Mouse (Mus musculus) stomach, embryonic 14.5 days (tissue): ENCODE results near the gene Eya2. TPM values are rescaled to one million over a fixed set of nuclear protein-coding genes. Genes with fewer than 3 reads are reported as not detected.
A peak's percentile ranks its signal among the peaks of the same experiment; 100 is the strongest.

ENCODE experiments used
- ATAC-seq: fragments of 200-750 bp; cut with Nextera tagmentation; 2 replicates; pipeline ENCODE4 v1.8.0; 2017; ENCODE audit warnings: low read depth, moderate TSS enrichment; ENCODE audit not compliant: insufficient number of reproducible peaks, insufficient read depth, low FRiP score
- H3K27ac ChIP-seq: fragments of 300-500 bp; sonication (generic); 2 replicates; pipeline ENCODE4 v1.5.1; 2014; ENCODE audit warnings: mild to moderate bottlenecking, low read length, moderate library complexity, mixed read lengths
- H3K27me3 ChIP-seq: fragments of 300-500 bp; sonication (generic); 2 replicates; pipeline ENCODE4 v1.6.1; 2014; ENCODE audit warnings: low read length, control low read depth, mixed read lengths; ENCODE audit not compliant: control insufficient read depth, insufficient read depth
- H3K36me3 ChIP-seq: fragments of 300-500 bp; sonication (generic); 2 replicates; pipeline ENCODE4 v1.6.1; 2014; ENCODE audit warnings: mild to moderate bottlenecking, control low read depth, low read length, moderate library complexity, mixed read lengths; ENCODE audit not compliant: control insufficient read depth, insufficient read depth
- H3K4me1 ChIP-seq: fragments of 300-500 bp; sonication (generic); 2 replicates; pipeline ENCODE4 v1.6.1; 2014; ENCODE audit warnings: low read length, control low read depth, mixed read lengths; ENCODE audit not compliant: control insufficient read depth, insufficient read depth
- H3K4me2 ChIP-seq: fragments of 300-500 bp; sonication (generic); replicated peaks from 2 replicates; pipeline ENCODE4 v1.6.1; 2014; ENCODE audit warnings: low read depth, low read length, control low read depth
- H3K4me3 ChIP-seq: fragments of 300-500 bp; sonication (generic); 2 replicates; pipeline ENCODE4 v1.5.1; 2014; ENCODE audit warnings: low read depth, low read length, control low read depth
- H3K9ac ChIP-seq: fragments of 300-500 bp; sonication (generic); replicated peaks from 2 replicates; pipeline ENCODE4 v1.6.1; 2014; ENCODE audit warnings: low read depth, mild to moderate bottlenecking, control low read depth, low read length, moderate library complexity, mixed read lengths
- H3K9me3 ChIP-seq: fragments of 300-500 bp; sonication (generic); 2 replicates; pipeline ENCODE4 v1.6.1; 2016; ENCODE audit warnings: low read depth, low read length, control low read depth; ENCODE audit not compliant: control insufficient read depth
- WGBS: fragments of 180-500 bp; shearing (Covaris S2); extraction: QIAGEN DNeasy Blood & Tissue Kit; methylation state at CpG from one replicate; pipeline ENCODE4 v1.1.7; 2014; 5-methylcytosine and 5-hydroxymethylcytosine counted together
- polyA plus RNA-seq: library from polyadenylated mRNA; unstranded; fragments of >200 nt; fragmentation: Nextera tagmentation; extraction: Ambion mirVana; gene quantifications from 2 replicates; pipeline ENCODE4 v1.2.1, GENCODE M21; 2014

The Eya2 gene
- polyA plus RNA-seq, 1 experiment from 2014 or later, result 15.4 TPM

DNA sequence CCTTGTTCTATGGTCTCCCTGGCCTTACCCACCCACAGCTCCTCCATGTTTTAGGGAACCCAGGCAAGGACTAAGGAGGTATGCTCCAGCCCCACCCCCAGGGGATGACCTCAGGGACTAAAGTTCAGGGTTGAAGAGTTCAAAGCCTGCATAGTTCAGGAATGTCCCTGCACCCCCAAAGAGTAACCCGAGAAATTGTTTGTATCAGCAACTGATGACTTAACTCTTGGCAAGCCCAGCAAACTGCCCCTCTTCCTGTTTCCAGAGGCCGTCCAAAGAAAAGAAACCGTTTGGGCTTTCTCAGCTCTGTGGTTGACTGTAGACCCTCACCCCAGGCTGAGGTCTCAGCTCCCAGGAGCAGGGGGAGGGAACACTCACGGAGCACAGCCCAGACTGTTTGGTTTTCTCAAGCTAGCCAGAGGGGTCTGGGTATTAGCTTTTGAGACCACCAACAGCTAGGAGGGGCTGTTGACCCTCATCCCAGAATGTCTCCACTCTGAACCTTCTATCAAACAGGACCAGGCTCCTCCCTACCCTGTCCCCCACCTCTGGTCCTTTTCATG is 23.5 kb upstream of the Eya2 start:
- Histone ChIP-seq H3K4me3 (no peak overlapping the region), H3K4me1 (peaks cover 4% of the 10 kb centered on the region; the same call in 1 of the 2 replicates), H3K9ac (no peak overlapping the region), H3K9me3 (no peaks in the 10 kb centered on the region), H3K27ac (no peak overlapping the region), H3K4me2 (no peak overlapping the region), H3K36me3 (no peaks in the 10 kb centered on the region), H3K27me3 (no peaks in the 10 kb centered on the region)
- WGBS, result 16% methylated on average over 4 of the region's 4 CpGs
- 0 out of 2 replicates have a peak, but pooled peaks have one; percentile 56 for ATAC-seq

DNA sequence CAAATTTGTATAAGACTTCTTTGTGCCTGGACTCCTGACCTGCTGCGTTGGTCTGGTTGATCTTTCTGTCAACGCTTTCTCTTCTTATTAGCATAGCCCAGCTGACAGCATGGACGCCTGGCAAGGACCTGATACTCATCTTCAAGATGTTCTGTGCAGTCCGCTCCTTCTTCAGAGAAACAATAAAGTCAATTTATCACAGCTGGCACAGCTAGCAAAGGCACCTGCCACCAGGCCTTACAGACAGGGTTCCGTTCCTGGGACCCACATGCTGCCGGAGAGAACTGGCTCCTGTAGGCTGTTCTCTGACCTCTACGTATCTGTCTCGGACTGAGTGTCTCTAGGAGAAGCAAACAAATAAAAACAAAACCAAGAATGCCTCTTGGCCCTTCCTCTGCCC is 11.8 kb upstream of the Eya2 start:
- Histone ChIP-seq H3K4me1 (no peaks in the 10 kb centered on the region), H3K4me2 (no peak overlapping the region), H3K9ac (no peak overlapping the region), H3K27me3 (no peaks in the 10 kb centered on the region), H3K27ac (no peak overlapping the region), H3K36me3 (no peaks in the 10 kb centered on the region), H3K4me3 (no peak overlapping the region), H3K9me3 (no peaks in the 10 kb centered on the region)
- no peak for ATAC-seq
- 70% methylated on average over 8 of the region's 8 CpGs for WGBS

DNA sequence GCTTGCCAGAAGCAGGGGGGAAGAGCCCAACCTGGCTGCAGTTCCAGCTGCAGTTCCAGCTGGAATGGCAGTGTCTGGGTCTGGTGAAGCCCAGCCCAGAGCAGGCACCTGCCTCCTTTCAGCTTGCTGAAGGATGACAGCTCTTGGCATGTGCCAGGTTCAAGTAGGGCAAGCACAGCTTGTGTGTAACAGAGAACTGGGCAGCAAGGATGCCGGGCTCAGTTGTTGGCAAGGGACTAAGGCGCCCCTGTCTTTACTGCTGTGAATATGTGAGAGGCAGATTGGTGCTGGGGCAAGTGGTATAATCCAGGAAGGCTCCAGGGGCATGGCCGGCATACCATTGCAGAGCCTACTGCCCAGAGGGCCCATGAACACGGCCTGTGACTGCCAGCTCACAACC is 11.3 kb upstream of the Eya2 start:
- no peak overlapping the region for H3K9ac ChIP-seq
- no peaks in the 10 kb centered on the region for H3K36me3 ChIP-seq
- no peaks in the 10 kb centered on the region for H3K4me1 ChIP-seq
- ATAC-seq, result no peak
- no peaks in the 10 kb centered on the region for H3K27me3 ChIP-seq
- no peak overlapping the region for H3K4me2 ChIP-seq
- H3K9me3 ChIP-seq, result no peaks in the 10 kb centered on the region
- no peak overlapping the region for H3K27ac ChIP-seq
- WGBS, result 64% methylated on average over 4 of the region's 4 CpGs
- no peak overlapping the region for H3K4me3 ChIP-seq

DNA sequence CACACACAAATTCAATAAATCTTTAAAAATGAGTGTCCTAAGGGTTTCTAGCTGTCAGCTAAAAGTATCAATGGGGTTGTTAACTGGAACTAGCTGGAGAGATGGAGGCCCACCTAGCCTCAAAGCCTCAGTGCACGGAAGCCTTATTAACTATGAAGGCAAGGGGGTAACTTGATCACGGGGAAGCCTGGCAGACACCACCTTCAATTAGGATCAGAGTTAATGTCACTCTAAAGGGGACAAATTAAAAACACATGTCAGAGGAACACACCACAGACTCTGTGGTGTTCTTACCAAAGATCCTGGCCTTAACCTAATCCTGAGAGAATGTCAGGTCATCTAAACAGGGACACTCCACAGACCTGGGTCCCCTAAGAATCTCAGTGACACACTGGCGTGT is 10.3 kb upstream of the Eya2 start:
- Histone ChIP-seq H3K4me1 (no peaks in the 10 kb centered on the region), H3K9me3 (no peaks in the 10 kb centered on the region), H3K27ac (no peak overlapping the region), H3K27me3 (no peaks in the 10 kb centered on the region), H3K4me2 (no peak overlapping the region), H3K9ac (no peak overlapping the region), H3K36me3 (no peaks in the 10 kb centered on the region), H3K4me3 (no peak overlapping the region)
- 82% methylated on average over 3 of the region's 3 CpGs for WGBS
- no peak for ATAC-seq

DNA sequence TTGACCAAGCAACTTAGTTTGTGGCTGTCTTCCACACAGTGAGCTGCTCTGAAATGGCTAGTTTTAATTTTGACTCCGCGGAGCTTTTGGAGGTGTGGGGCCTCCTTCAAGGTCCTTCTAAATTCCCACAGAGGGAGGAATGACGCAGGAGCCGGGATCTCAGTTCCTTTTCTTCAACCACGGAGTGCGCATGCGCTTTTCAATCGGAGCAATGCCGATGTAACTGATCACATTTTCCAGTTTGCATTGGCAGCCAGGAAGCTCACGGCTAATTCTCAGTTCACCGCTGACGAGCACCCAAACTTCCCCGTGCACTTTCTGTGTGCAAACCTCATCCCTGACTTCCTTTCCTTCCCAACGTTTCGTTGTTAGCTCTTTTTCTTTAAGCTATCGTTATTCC is 4.1 kb upstream of the Eya2 start:
- no peak for ATAC-seq
- peaks cover 15% of the 10 kb centered on the region; the same call in 1 of the 2 replicates for H3K27me3 ChIP-seq
- 87% methylated on average over 16 of the region's 16 CpGs for WGBS
- H3K4me2 ChIP-seq, result no peak overlapping the region
- no peak overlapping the region for H3K27ac ChIP-seq
- H3K4me1 ChIP-seq, result no peaks in the 10 kb centered on the region
- no peaks in the 10 kb centered on the region for H3K9me3 ChIP-seq
- no peaks in the 10 kb centered on the region for H3K36me3 ChIP-seq
- no peak overlapping the region for H3K4me3 ChIP-seq
- H3K9ac ChIP-seq, result no peak overlapping the region

DNA sequence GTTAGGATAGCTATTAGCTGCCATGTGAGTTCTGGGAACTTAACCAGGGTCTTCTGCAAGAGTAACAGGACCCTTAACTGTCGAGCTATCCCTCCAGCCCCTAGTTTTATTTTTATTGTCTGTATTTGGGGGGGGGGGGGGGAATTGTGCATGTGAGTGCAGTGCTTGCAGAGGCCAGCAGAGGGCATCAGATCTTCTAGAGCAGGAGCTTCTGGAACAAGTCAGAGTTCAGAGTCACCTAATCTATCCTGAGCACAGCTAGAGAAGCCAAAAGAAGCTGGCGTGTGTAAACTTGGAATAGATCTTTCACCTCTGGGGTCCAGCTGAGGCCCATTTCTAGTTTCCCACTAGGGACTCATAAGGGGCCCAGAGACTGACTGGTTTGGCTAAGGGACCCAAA is 1.1 kb upstream of the Eya2 start:
- 83% methylated on average over 2 of the region's 2 CpGs for WGBS
- no peak overlapping the region for H3K9ac ChIP-seq
- no peak overlapping the region for H3K27ac ChIP-seq
- ATAC-seq, result no peak
- no peak overlapping the region for H3K4me3 ChIP-seq
- H3K4me1 ChIP-seq, result no peaks in the 10 kb centered on the region; the same call in 1 of the 2 replicates
- no peaks in the 10 kb centered on the region for H3K9me3 ChIP-seq
- H3K27me3 ChIP-seq, result peaks cover 15% of the 10 kb centered on the region; the same call in 1 of the 2 replicates
- H3K36me3 ChIP-seq, result no peaks in the 10 kb centered on the region
- no peak overlapping the region for H3K4me2 ChIP-seq

DNA sequence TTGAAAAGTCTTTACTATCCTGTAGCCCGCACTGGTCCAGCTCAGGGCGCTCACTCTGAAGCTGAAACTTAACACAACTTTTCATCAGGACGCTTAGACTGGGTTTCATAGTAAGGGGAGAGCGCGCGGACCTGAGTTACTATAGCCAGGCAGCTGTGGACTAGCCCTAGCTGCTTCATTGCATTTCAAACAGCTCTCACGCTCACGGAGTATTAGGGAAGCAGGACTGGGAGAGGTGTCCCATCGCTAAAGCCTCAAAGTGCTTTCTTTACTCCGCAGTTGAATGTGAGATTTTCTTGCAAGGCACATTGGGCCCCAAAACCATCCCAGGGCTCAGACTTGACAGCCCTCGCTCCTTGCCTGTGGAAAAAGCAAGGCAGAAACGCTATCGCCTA is 841 bp downstream of the Eya2 start:
- Histone ChIP-seq H3K9ac (no peak overlapping the region), H3K4me3 (peak overlapping the region; percentile 47), H3K4me1 (peaks cover 2% of the 10 kb centered on the region; the same call in 1 of the 2 replicates), H3K4me2 (peak overlapping the region; percentile 86), H3K9me3 (no peaks in the 10 kb centered on the region), H3K27ac (no peak overlapping the region), H3K36me3 (no peaks in the 10 kb centered on the region), H3K27me3 (peaks cover 15% of the 10 kb centered on the region; the same call in 1 of the 2 replicates)
- 4% methylated on average over 13 of the region's 13 CpGs for WGBS
- ATAC-seq, result no peak

DNA sequence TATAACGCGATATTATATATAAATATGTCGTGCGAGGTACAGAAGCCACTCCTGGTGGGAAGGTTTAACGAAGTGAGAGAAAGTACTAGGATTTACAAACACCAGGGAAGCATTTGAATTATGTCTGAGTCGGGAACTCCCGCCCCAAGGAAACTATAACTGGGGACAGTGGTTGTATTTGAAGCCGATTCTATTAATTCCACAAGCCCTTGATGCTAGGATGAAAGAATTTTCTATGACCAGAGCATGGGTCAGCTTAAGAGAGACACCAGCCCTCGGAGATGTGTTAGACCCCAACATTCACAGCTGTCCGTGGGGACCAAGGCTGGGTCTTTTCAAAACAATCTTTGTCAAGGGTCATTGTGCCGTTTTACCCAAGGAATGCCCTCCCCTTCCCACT is 1.3 kb downstream of the Eya2 start:
- peak overlapping the region; percentile 86; the same call in 1 of the 2 replicates for H3K4me2 ChIP-seq
- 14% methylated on average over 11 of the region's 11 CpGs for WGBS
- H3K27me3 ChIP-seq, result peaks cover 15% of the 10 kb centered on the region; the same call in 1 of the 2 replicates
- no peak for ATAC-seq
- no peak overlapping the region for H3K27ac ChIP-seq
- H3K9me3 ChIP-seq, result no peaks in the 10 kb centered on the region
- peaks cover 6% of the 10 kb centered on the region; the same call in 1 of the 2 replicates for H3K4me1 ChIP-seq
- H3K9ac ChIP-seq, result no peak overlapping the region
- no peaks in the 10 kb centered on the region for H3K36me3 ChIP-seq
- peak overlapping the region; percentile 47; the same call in 1 of the 2 replicates for H3K4me3 ChIP-seq

DNA sequence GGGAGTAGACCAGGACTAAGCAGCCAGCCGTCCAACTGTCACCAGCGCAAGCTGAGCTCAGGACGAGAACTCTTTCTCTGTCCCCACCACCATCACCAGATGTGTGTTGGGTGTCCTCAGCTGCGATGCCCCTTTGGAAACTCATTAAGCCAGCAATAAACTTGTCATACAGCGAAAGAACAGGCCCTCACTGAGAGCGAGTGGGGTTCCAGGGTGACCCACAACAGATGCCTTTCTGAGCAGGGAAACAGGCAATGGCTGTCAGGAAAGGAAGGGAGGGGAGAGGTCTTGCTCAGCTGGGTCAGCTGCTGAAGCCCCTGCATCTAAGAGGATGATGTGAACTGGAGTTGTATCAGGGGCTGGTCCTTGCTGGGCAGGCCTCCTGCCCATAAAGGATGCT is 2.7 kb downstream of the Eya2 start:
- Histone ChIP-seq H3K36me3 (no peaks in the 10 kb centered on the region), H3K4me2 (no peak overlapping the region), H3K27ac (peak overlapping the region; percentile 68; the same call in 1 of the 2 replicates), H3K4me3 (no peak overlapping the region), H3K4me1 (peaks cover 7% of the 10 kb centered on the region; the same call in 1 of the 2 replicates), H3K9ac (no peak overlapping the region), H3K9me3 (no peaks in the 10 kb centered on the region), H3K27me3 (peaks cover 15% of the 10 kb centered on the region; the same call in 1 of the 2 replicates)
- 43% methylated on average over 6 of the region's 6 CpGs for WGBS
- no peak for ATAC-seq
